Mouse (Mus musculus) MEL (cell line): ENCODE measurements around the gene Abhd12b.

Source experiments
- BHLHE40 ChIP-seq: IDR thresholded peaks from 2 replicates; pipeline ENCODE4 v1.6.1; 2012; ENCODE audit warnings: low read depth, mild to moderate bottlenecking, inconsistent platforms, low read length, improper control_type of control experiment, borderline replicate concordance
- CHD2 ChIP-seq: IDR thresholded peaks from 2 replicates; pipeline ENCODE4 v1.6.1; 2011; ENCODE audit warnings: low read length, improper control_type of control experiment
- CTCF ChIP-seq, 3 experiments: IDR thresholded peaks in 2 of 3; conservative IDR thresholded peaks in 1 of 3; 2 replicates each; pipeline ENCODE4 v1.5.1; 2011 to 2012; ENCODE audit warnings: low read length in 3 of 3, low read depth in 2 of 3, mild to moderate bottlenecking in 2 of 3, improper control_type of control experiment in 1 of 3, inconsistent platforms in 1 of 3, mixed read lengths in 1 of 3, moderate library complexity in 1 of 3; ENCODE audit not compliant: control insufficient read depth in 1 of 3, insufficient read depth in 1 of 3, poor library complexity in 1 of 3, severe bottlenecking in 1 of 3
- EP300 ChIP-seq, 2 experiments: IDR thresholded peaks; 2 replicates each; pipeline ENCODE4 v1.6.1; 2011; ENCODE audit warnings: improper control_type of control experiment in 2 of 2, low read length in 2 of 2, low read depth in 1 of 2, mild to moderate bottlenecking in 1 of 2
- MAX ChIP-seq: IDR thresholded peaks from 2 replicates; pipeline ENCODE4 v1.6.1; 2011; ENCODE audit warnings: low read length, improper control_type of control experiment
- NELFE ChIP-seq: IDR thresholded peaks from 2 replicates; pipeline ENCODE4 v1.6.1; 2011; ENCODE audit warnings: low read depth, low read length, improper control_type of control experiment
- POLR2A ChIP-seq, 2 experiments: IDR thresholded peaks; 2 replicates each; pipeline ENCODE4 v1.6.1; 2011 to 2012; ENCODE audit warnings: low read length in 2 of 2, mild to moderate bottlenecking in 2 of 2, control low read depth in 1 of 2, improper control_type of control experiment in 1 of 2, low read depth in 1 of 2, moderate library complexity in 1 of 2; ENCODE audit not compliant: control insufficient read depth in 1 of 2, insufficient read depth in 1 of 2, poor library complexity in 1 of 2
- RAD21 ChIP-seq: IDR thresholded peaks from 2 replicates; pipeline ENCODE4 v1.6.1; 2011; ENCODE audit warnings: mild to moderate bottlenecking, low read depth, low read length, improper control_type of control experiment
- SIN3A ChIP-seq: IDR thresholded peaks from 2 replicates; pipeline ENCODE4 v1.6.1; 2012; ENCODE audit warnings: low read length, improper control_type of control experiment, inconsistent platforms
- SMC3 ChIP-seq: IDR thresholded peaks from 2 replicates; pipeline ENCODE4 v1.6.1; 2011; ENCODE audit warnings: low read depth, low read length, improper control_type of control experiment
- TAL1 ChIP-seq: IDR thresholded peaks from 2 replicates; pipeline ENCODE4 v1.6.1; 2012; ENCODE audit warnings: mild to moderate bottlenecking, inconsistent platforms, low read length, moderate library complexity, mixed read lengths
- USF1 ChIP-seq: IDR thresholded peaks from 2 replicates; pipeline ENCODE4 v1.6.1; 2014; ENCODE audit warnings: low read depth, mild to moderate bottlenecking, inconsistent platforms, low read length, improper control_type of control experiment, moderate library complexity
- ZC3H11A ChIP-seq: IDR thresholded peaks from 2 replicates; pipeline ENCODE4 v1.6.1; 2012; ENCODE audit warnings: low read depth, mild to moderate bottlenecking, inconsistent platforms, low read length, improper control_type of control experiment
- ZMIZ1 ChIP-seq: IDR thresholded peaks from 2 replicates; pipeline ENCODE4 v1.6.1; 2012; ENCODE audit warnings: low read depth, mild to moderate bottlenecking, inconsistent platforms, low read length, improper control_type of control experiment, moderate library complexity

DNA sequence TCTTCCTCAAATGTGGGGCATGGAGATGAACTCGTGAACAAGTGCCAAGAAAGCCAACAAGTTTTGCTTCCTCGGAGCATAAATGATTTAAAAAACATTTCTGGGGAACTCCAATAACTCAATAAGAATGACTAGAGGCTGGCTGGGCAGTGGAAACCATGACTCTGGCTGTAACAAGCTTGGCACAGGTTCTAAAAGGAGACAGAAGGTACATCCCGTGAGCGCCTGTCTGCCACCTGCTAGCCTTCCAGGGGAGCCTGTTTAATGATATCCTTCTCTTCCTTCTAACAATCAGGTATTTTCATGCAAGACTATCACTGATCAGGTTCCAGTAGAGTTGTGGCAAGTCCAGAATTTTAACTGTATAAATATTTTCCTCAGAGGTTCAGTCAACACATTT is 58.6 kb downstream of the Abhd12b start:
- TF ChIP-seq MAX: no peak
- no peak for TF ChIP-seq ZMIZ1
- no peak for TF ChIP-seq CHD2
- TF ChIP-seq RAD21: no peak
- TF ChIP-seq CTCF (IDR thresholded peaks at IDR 0.05 in 2 of 3, conservative IDR thresholded peaks at IDR 0.05 in 1 of 3; ENCODE audit: control insufficient read depth in 1 of 3, insufficient read depth in 1 of 3, low read depth in 2 of 3, low read length in 3 of 3, poor library complexity in 1 of 3, severe bottlenecking in 1 of 3): no peak
- TF ChIP-seq POLR2A (IDR thresholded peaks at IDR 0.05; ENCODE audit: control insufficient read depth in 1 of 2, insufficient read depth in 1 of 2, low read depth in 1 of 2, low read length in 2 of 2, poor library complexity in 1 of 2): no peak
- no peak for TF ChIP-seq ZC3H11A
- no peak for TF ChIP-seq SMC3
- no peak for TF ChIP-seq USF1
- TF ChIP-seq TAL1: no peak
- no peak for TF ChIP-seq EP300 (IDR thresholded peaks at IDR 0.05; ENCODE audit: low read depth in 1 of 2, low read length in 2 of 2)
- no peak for TF ChIP-seq BHLHE40
- TF ChIP-seq NELFE: no peak
- no peak for TF ChIP-seq SIN3A
